Mouse (Mus musculus) bone marrow macrophage, adult 2 months (primary cell): ENCODE measurements at regions not wholly inside any gene's neighbourhood (a gene's known extent, or its start where the extent isn't known, plus 50 kb on each side); places are given as distances from the start of the nearest gene placed in this dataset.

Experiments
- H3K27ac ChIP-seq: 2 replicates; pipeline ENCODE4 v1.5.1; 2012; ENCODE audit warnings: low read depth, low read length; ENCODE audit not compliant: insufficient read depth
- H3K4me1 ChIP-seq: 2 replicates; pipeline ENCODE4 v1.6.1; 2012; ENCODE audit warnings: low read length; ENCODE audit not compliant: control insufficient read depth, insufficient read depth
- H3K4me3 ChIP-seq: 2 replicates; pipeline ENCODE4 v1.5.1; 2012; ENCODE audit warnings: mild to moderate bottlenecking, low read length, moderate library complexity; ENCODE audit not compliant: insufficient read depth
- CTCF ChIP-seq: IDR thresholded peaks from 2 replicates; pipeline ENCODE4 v1.5.1; 2012; ENCODE audit warnings: low read depth, mild to moderate bottlenecking, low read length, moderate library complexity
- POLR2A ChIP-seq: IDR thresholded peaks from 2 replicates; pipeline ENCODE4 v1.6.1; 2012; ENCODE audit warnings: mild to moderate bottlenecking, low read depth, low read length, borderline replicate concordance

DNA sequence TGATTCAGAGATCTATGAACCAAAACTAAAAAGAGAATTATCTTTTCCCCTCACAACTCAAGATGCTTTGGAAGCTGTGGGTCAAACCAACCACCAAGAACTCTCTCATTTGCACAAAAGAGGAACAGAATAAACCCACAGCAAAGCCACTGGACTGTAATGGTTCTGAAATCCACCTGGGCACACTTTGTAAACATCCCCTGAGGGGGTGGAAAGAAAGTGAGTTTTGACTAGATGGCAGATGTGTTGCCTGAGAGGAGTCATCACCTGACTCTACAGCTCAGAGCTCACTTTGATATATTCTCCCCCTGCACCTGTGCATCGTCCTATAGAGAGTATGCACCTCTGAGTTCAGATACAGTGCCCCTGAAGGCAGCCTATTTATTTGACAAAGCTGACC is 588.2 kb downstream of the Insc start:
- Histone ChIP-seq H3K4me3 (no peak overlapping the region), H3K27ac (no peak overlapping the region), H3K4me1 (no peaks in the 10 kb centered on the region)
- no peak for TF ChIP-seq CTCF
- TF ChIP-seq POLR2A: no peak

DNA sequence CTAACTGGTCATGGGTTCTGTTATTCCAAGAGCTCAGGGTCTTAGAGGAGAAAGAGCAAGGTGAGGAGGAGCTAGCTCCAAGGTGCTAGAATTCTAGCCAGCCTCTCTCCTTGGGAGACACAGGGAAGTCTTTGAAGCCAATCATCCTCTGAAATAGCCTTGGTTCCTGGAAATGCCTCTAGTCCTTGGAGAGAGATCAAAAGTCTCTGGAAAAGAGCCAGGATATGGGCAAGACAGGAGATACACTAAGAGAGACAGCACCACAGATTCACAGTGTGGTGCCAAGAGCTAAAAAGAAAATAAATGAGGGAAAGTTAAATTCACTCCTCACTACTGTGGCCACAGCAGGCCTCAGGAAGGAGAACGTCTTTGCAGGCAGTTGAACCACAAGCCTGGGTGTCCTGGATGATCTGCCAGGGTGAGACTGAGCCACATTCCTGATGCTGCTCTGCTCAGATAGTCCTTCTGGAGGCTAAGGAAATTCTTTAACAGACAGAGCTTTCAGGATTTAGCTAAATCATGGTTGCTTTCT is 589.6 kb downstream of the Insc start:
- H3K4me1 ChIP-seq: no peaks in the 10 kb centered on the region
- no peak overlapping the region for H3K27ac ChIP-seq
- H3K4me3 ChIP-seq: no peak overlapping the region
- no peak for TF ChIP-seq POLR2A
- TF ChIP-seq CTCF: no peak

DNA sequence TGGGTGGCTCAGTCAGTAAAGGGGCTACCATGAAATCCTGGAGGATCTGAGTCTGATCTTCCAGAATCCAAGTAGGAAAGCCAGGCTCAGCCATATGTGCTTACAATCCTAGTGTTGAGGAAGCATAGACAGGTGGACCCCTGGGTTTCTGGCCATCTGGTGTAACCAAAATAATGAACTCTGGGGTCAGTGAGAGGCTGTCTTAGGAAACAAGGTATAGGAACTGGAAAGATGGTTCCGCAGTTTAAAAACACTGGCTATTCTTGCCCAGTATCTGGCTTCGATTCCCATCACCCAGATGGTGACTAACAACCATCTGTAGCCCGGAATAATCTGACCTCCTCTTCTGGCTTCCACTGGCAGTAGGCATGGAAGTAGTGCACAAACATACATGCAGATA is 591.6 kb downstream of the Insc start:
- no peak overlapping the region for H3K4me3 ChIP-seq
- H3K4me1 ChIP-seq: no peaks in the 10 kb centered on the region
- no peak for TF ChIP-seq POLR2A
- TF ChIP-seq CTCF: no peak
- no peak overlapping the region for H3K27ac ChIP-seq

DNA sequence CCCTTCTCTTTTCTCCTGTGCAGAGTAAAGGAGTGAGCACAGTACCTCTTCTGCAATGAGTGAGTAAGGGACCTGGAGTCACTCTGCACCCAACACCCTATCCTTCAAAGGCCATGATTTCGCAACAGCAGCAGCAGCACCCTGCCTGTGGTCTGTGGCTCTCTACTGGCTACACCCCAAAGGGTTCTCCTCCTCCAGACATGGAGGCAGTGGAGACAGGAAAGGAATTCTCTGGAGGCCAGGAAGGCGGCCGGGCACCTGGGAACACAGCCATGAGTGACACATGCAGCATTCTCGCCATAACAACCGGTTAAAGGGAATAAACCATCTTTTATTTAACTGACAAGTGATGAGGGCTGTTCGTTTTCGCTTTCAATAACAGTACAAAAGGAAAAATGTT is 596.7 kb downstream of the Insc start:
- H3K4me3 ChIP-seq: no peak overlapping the region
- TF ChIP-seq POLR2A (no peak), CTCF (no peak)
- H3K27ac ChIP-seq: no peak overlapping the region
- H3K4me1 ChIP-seq: no peaks in the 10 kb centered on the region

DNA sequence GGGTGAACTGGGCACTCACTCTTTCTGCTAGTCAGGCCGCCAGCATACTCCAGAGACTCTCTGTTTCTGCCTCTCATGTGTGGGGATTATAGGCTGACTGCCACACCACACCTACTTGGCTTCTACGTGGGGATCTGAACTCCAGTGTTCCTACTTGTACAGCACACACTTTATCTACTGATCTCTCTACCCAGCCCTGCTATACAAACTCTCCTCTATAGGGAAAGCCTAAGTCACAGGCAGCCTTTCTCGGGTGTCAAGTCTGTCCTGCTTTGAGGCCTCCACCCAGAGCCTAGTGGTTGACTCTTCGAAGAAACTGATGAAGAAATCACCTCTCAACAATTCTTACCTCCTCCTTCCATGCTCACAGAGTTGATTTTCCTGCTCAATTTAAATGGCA is 597.5 kb downstream of the Insc start:
- H3K27ac ChIP-seq: no peak overlapping the region
- no peak for TF ChIP-seq CTCF
- no peaks in the 10 kb centered on the region for H3K4me1 ChIP-seq

DNA sequence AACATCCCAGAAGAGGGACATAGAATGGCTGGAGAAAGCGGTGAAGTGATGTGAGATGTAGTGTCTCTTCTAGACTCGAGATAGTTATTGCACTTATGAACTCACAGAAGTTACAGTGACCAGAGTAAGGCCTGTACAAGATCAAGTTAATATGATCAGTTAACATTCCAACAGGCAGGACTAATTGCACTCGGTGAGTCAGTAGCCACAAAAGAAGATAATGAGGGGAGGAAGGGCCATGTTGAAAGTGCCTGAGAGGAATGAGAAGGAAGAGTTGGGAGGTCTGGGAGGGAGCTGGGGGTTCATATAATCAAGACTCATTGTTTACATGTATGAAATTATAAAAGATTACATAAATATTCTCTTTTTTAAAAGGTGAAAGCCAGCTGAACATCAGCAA is 602.3 kb downstream of the Insc start:
- Histone ChIP-seq H3K4me1 (no peaks in the 10 kb centered on the region), H3K27ac (no peak overlapping the region), H3K4me3 (no peak overlapping the region)
- TF ChIP-seq CTCF (no peak), POLR2A (no peak)

More for the DNA sequence above, 597.5 kb downstream of the Insc start:
- H3K4me3 ChIP-seq: no peak overlapping the region

DNA sequence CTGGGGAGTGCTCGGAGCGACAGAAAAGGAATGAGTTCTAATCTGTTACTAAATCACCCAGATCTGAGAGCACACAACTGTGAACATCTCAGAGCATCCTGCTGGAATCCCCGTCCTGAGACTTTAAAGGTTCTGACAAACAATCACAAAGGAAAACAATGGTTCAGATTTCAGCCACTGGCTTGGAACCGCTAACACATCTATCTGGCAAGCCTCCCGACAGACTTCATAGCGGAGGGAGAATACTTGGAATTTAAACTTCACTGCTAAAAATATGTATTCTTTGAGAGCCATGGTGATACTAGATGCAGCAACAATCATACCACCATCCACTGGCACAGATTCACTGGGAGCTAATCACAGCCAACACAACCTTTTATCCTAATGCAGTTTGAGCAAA is 615.2 kb downstream of the Insc start:
- H3K4me1 ChIP-seq: no peaks in the 10 kb centered on the region
- no peak overlapping the region for H3K4me3 ChIP-seq
- no peak for TF ChIP-seq POLR2A
- no peak for TF ChIP-seq CTCF
- no peak overlapping the region for H3K27ac ChIP-seq

GRCm38 (mm10) chr7:115360142-115360541 is 616.6 kb downstream of the Insc start:
- no peaks in the 10 kb centered on the region for H3K4me1 ChIP-seq

DNA sequence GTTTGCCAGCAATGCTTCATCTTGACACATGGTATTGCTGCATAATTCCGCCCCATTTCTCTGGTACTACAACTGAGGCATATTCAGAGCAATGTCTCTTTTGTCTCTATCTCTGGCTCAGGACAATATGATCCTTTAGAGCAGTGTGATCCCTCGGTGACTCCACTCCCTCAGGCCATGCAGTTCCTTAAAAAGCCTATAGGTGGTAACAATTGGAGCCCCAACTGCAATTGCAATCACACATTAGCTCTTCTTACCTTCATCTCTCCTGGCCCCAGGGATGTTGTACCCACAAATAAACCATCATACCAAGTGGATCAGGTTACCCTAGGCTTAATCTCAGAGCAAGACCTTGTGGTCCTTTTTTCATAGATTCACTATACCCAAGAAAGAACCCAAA is 618.6 kb downstream of the Insc start:
- Histone ChIP-seq H3K4me3 (no peak overlapping the region), H3K27ac (no peak overlapping the region), H3K4me1 (no peaks in the 10 kb centered on the region)
- TF ChIP-seq POLR2A (no peak), CTCF (no peak)

More at GRCm38 (mm10) chr7:115360142-115360541, 616.6 kb downstream of the Insc start:
- no peak for TF ChIP-seq CTCF
- no peak for TF ChIP-seq POLR2A
- Histone ChIP-seq H3K4me3 (no peak overlapping the region), H3K27ac (no peak overlapping the region)

GRCm38 (mm10) chr7:115366910-115367309 is 623.4 kb downstream of the Insc start:
- Histone ChIP-seq H3K4me3 (no peak overlapping the region), H3K27ac (no peak overlapping the region), H3K4me1 (no peaks in the 10 kb centered on the region)
- no peak for TF ChIP-seq CTCF
- no peak for TF ChIP-seq POLR2A

- no peak overlapping the region for H3K4me3 ChIP-seq
- TF ChIP-seq CTCF (no peak), POLR2A (no peak)
- no peak overlapping the region for H3K27ac ChIP-seq
- no peaks in the 10 kb centered on the region for H3K4me1 ChIP-seq
Measured at GRCm38 (mm10) chr7:115371143-115371542, 627.6 kb downstream of the Insc start.
